Mouse (Mus musculus) hindbrain, embryonic 16.5 days (tissue): ENCODE measurements around the gene Hnrnpul2. TPM values are rescaled to one million over a fixed set of nuclear protein-coding genes. Genes with fewer than 3 reads are reported as not detected.

Source experiments
- ATAC-seq: fragments of 200-750 bp; cut with Nextera tagmentation; 2 replicates; pipeline ENCODE4 v1.8.0; 2017; ENCODE audit warnings: moderate TSS enrichment, moderate library complexity
- H3K27ac ChIP-seq: fragments of 300-500 bp; sonication (generic); 2 replicates; pipeline ENCODE4 v1.5.1; 2014; ENCODE audit warnings: low read depth, mild to moderate bottlenecking, control low read depth, low read length, moderate library complexity
- H3K27me3 ChIP-seq: fragments of 300-500 bp; sonication (generic); replicated peaks from 2 replicates; pipeline ENCODE4 v1.6.1; 2014; ENCODE audit warnings: low read length; ENCODE audit not compliant: control insufficient read depth, insufficient read depth
- H3K36me3 ChIP-seq: fragments of 300-500 bp; sonication (generic); 2 replicates; pipeline ENCODE4 v1.6.1; 2014; ENCODE audit warnings: mild to moderate bottlenecking, low read length, moderate library complexity, mixed read lengths; ENCODE audit not compliant: control insufficient read depth, insufficient read depth
- H3K4me1 ChIP-seq: fragments of 300-500 bp; sonication (generic); 2 replicates; pipeline ENCODE4 v1.6.1; 2014; ENCODE audit warnings: low read depth, low read length; ENCODE audit not compliant: control insufficient read depth, insufficient read depth
- H3K4me2 ChIP-seq: fragments of 300-500 bp; sonication (generic); 2 replicates; pipeline ENCODE4 v1.6.1; 2014; ENCODE audit warnings: mild to moderate bottlenecking, low read length, control low read depth, moderate library complexity
- H3K4me3 ChIP-seq: fragments of 300-500 bp; sonication (generic); 2 replicates; pipeline ENCODE4 v1.5.1; 2014; ENCODE audit warnings: mild to moderate bottlenecking, low read length, control low read depth, moderate library complexity
- H3K9ac ChIP-seq: fragments of 300-500 bp; sonication (generic); 2 replicates; pipeline ENCODE4 v1.6.1; 2014; ENCODE audit warnings: low read depth, mild to moderate bottlenecking, control low read depth, low read length, moderate library complexity
- H3K9me3 ChIP-seq: fragments of 300-500 bp; sonication (generic); 2 replicates; pipeline ENCODE4 v1.6.1; 2014; ENCODE audit warnings: mild to moderate bottlenecking, low read length, moderate library complexity; ENCODE audit not compliant: control insufficient read depth
- WGBS: fragments of 180-500 bp; shearing (Covaris S2); extraction: QIAGEN DNeasy Blood & Tissue Kit; methylation state at CpG from one replicate; pipeline ENCODE4 v1.1.7; 2014; 5-methylcytosine and 5-hydroxymethylcytosine counted together
- polyA plus RNA-seq: library from polyadenylated mRNA; unstranded; fragments of >200 nt; fragmentation: Nextera tagmentation; extraction: Ambion mirVana; gene quantifications from 2 replicates; pipeline ENCODE4 v1.2.1, GENCODE M21; 2015

The Hnrnpul2 gene
- polyA plus RNA-seq, 1 experiment from 2014 or later, result 5.8 TPM

GRCm38 (mm10) chr19:8789171-8789570, 30.6 kb upstream of the Hnrnpul2 start:
- ATAC-seq, result no peak
- 38% methylated on average over 1 of the region's 1 CpGs for WGBS
- Histone ChIP-seq H3K4me1 (peaks cover 14% of the 10 kb centered on the region), H3K4me3 (no peak overlapping the region), H3K9ac (no peak overlapping the region), H3K4me2 (no peak overlapping the region), H3K27me3 (no peaks in the 10 kb centered on the region), H3K27ac (peak overlapping the region; percentile 55), H3K36me3 (peaks cover 12% of the 10 kb centered on the region), H3K9me3 (no peaks in the 10 kb centered on the region)

GRCm38 (mm10) chr19:8790171-8790570, 29.6 kb upstream of the Hnrnpul2 start:
- no peak overlapping the region for H3K27ac ChIP-seq
- no peak overlapping the region for H3K4me2 ChIP-seq
- H3K9ac ChIP-seq, result no peak overlapping the region
- H3K9me3 ChIP-seq, result no peaks in the 10 kb centered on the region
- 90% methylated on average over 7 of the region's 7 CpGs for WGBS
- peaks cover 12% of the 10 kb centered on the region for H3K4me1 ChIP-seq
- peaks cover 18% of the 10 kb centered on the region for H3K36me3 ChIP-seq
- H3K27me3 ChIP-seq, result no peaks in the 10 kb centered on the region
- H3K4me3 ChIP-seq, result no peak overlapping the region
- ATAC-seq, result no peak

- WGBS, result 1% methylated on average over 25 of the region's 25 CpGs
- peaks cover 18% of the 10 kb centered on the region for H3K4me1 ChIP-seq
- no peaks in the 10 kb centered on the region for H3K27me3 ChIP-seq
- H3K4me3 ChIP-seq, result peak within 1 kb of the TSS; percentile 88
- no peaks in the 10 kb centered on the region for H3K9me3 ChIP-seq
- peak within 1 kb of the TSS; percentile 91 for H3K4me2 ChIP-seq
- ATAC-seq, result peak; percentile 79
- peak within 1 kb of the TSS; percentile 82 for H3K9ac ChIP-seq
- peak within 1 kb of the TSS; percentile 78 for H3K27ac ChIP-seq
- peaks cover 15% of the 10 kb centered on the region for H3K36me3 ChIP-seq
These were observed 21.4 kb upstream of the Hnrnpul2 start, which contains the start of gene Polr2g for GRCm38 (mm10) chr19:8798264-8798946. Gene Polr2g, minus strand, starts transcription at chr19:8798577.

- no peaks in the 10 kb centered on the region for H3K9me3 ChIP-seq
- H3K27ac ChIP-seq, result no peak overlapping the region
- no peak overlapping the region for H3K4me3 ChIP-seq
- no peak for ATAC-seq
- no peak overlapping the region; the same call in 1 of the 2 replicates for H3K9ac ChIP-seq
- H3K4me1 ChIP-seq, result peaks cover 22% of the 10 kb centered on the region
- peak overlapping the region; percentile 91 for H3K4me2 ChIP-seq
- no peaks in the 10 kb centered on the region for H3K27me3 ChIP-seq
- H3K36me3 ChIP-seq, result peaks cover 11% of the 10 kb centered on the region
These were observed 20.9 kb upstream of the Hnrnpul2 start for GRCm38 (mm10) chr19:8798947-8799315.

GRCm38 (mm10) chr19:8802130-8802821, 17.5 kb upstream of the Hnrnpul2 start, which contains the start of gene Zbtb3:
Gene Zbtb3, plus strand, starts transcription at chr19:8802555.
- H3K4me3 ChIP-seq, result peak within 1 kb of the TSS; percentile 64
- peak within 1 kb of the TSS; percentile 69 for H3K9ac ChIP-seq
- peak within 1 kb of the TSS; percentile 84 for H3K4me2 ChIP-seq
- H3K27ac ChIP-seq, result peak within 1 kb of the TSS; percentile 90
- no peaks in the 10 kb centered on the region for H3K9me3 ChIP-seq
- H3K4me1 ChIP-seq, result peaks cover 20% of the 10 kb centered on the region
- WGBS, result 0% methylated on average over 30 of the region's 30 CpGs
- H3K27me3 ChIP-seq, result no peaks in the 10 kb centered on the region
- peaks cover 10% of the 10 kb centered on the region; the same call in 1 of the 2 replicates for H3K36me3 ChIP-seq
- ATAC-seq, result peak; percentile 98

- ATAC-seq, result no peak
- 87% methylated on average over 9 of the region's 9 CpGs for WGBS
- Histone ChIP-seq H3K36me3 (peaks cover 10% of the 10 kb centered on the region; the same call in 1 of the 2 replicates), H3K27ac (peak overlapping the region; percentile 90), H3K9ac (peak overlapping the region; percentile 69; the same call in 1 of the 2 replicates), H3K4me1 (peaks cover 13% of the 10 kb centered on the region), H3K4me3 (peak overlapping the region; percentile 64), H3K9me3 (no peaks in the 10 kb centered on the region), H3K4me2 (peak overlapping the region; percentile 84), H3K27me3 (no peaks in the 10 kb centered on the region)
These were observed 16.5 kb upstream of the Hnrnpul2 start for GRCm38 (mm10) chr19:8803204-8803780.

- Histone ChIP-seq H3K9ac (no peak overlapping the region; the same call in 1 of the 2 replicates), H3K36me3 (peaks cover 10% of the 10 kb centered on the region; the same call in 1 of the 2 replicates), H3K9me3 (no peaks in the 10 kb centered on the region), H3K27ac (no peak overlapping the region), H3K4me3 (no peak overlapping the region), H3K27me3 (no peaks in the 10 kb centered on the region), H3K4me1 (peaks cover 13% of the 10 kb centered on the region), H3K4me2 (no peak overlapping the region)
- WGBS, result 95% methylated on average over 11 of the region's 11 CpGs
- no peak for ATAC-seq
These were observed 15.7 kb upstream of the Hnrnpul2 start for GRCm38 (mm10) chr19:8803879-8804660.

GRCm38 (mm10) chr19:8806810-8807209, 13.0 kb upstream of the Hnrnpul2 start:
- Histone ChIP-seq H3K9me3 (no peaks in the 10 kb centered on the region), H3K27ac (no peak overlapping the region), H3K4me1 (peaks cover 13% of the 10 kb centered on the region), H3K9ac (no peak overlapping the region), H3K4me2 (no peak overlapping the region), H3K4me3 (no peak overlapping the region), H3K36me3 (peaks cover 16% of the 10 kb centered on the region; the same call in 1 of the 2 replicates), H3K27me3 (no peaks in the 10 kb centered on the region)
- WGBS, result 94% methylated on average over 5 of the region's 5 CpGs
- no peak for ATAC-seq
